Mouse (Mus musculus) small intestine, adult 2 months (tissue): Measurements from ENCODE around the gene Stk32c.

ENCODE experiments used
- CTCF ChIP-seq: fragments of 200-500 bp; IDR thresholded peaks from 2 replicates; pipeline ENCODE4 v1.5.1; 2012; ENCODE audit warnings: low read depth, mild to moderate bottlenecking, control low read depth, inconsistent platforms, low read length, moderate library complexity, mixed read lengths; ENCODE audit not compliant: insufficient replicate concordance, insufficient read length; ENCODE audit errors: extremely low read depth
- POLR2A ChIP-seq: fragments of 200-500 bp; IDR thresholded peaks from 2 replicates; pipeline ENCODE4 v1.6.1; 2012; ENCODE audit warnings: low read depth, mild to moderate bottlenecking, control low read depth, inconsistent platforms, low read length, moderate library complexity

DNA sequence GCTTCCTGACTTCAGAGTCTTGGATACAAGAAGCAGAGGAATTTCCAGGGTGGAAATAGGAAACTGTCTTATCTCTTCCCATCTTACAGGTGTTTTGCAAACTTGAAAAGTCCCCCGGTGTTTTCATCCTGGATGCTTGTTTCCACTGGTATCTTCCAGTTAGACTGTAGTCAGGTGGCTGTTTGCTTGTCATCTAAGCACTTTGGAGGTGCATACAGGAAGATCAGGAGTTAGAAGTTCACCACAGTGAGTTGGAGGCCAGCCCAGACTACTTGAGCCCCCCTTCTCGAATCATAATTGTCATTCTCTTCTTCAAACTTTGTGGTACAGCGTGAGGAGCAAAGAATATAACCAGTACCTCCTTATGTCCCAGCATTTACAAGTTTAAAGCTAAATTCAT lies 1.1 kb upstream of the Stk32c start:
- TF ChIP-seq CTCF (no peak), POLR2A (no peak)
